Mouse (Mus musculus) liver, embryonic 14.5 days (tissue): ENCODE data around the gene Defb28. TPM values are rescaled to one million over a fixed set of nuclear protein-coding genes. Genes with fewer than 3 reads are reported as not detected.
A peak's percentile ranks its signal among the peaks of the same experiment; 100 is the strongest.

Experiments
- ATAC-seq: fragments of 200-750 bp; cut with Nextera tagmentation; 2 replicates; pipeline ENCODE4 v1.8.0; 2017; ENCODE audit warnings: moderate number of reproducible peaks, mild to moderate bottlenecking, moderate library complexity; ENCODE audit not compliant: insufficient read depth
- DNase-seq, 3 experiments: peaks; one replicate each; pipeline ENCODE4 v3.0.0-alpha.2; 2012 to 2013; ENCODE audit warnings: low read depth in 3 of 3, low spot score in 3 of 3
- H3K27ac ChIP-seq: fragments of 300-500 bp; sonication (generic); 2 replicates; pipeline ENCODE4 v1.5.1; 2014; ENCODE audit warnings: moderate library complexity, mild to moderate bottlenecking, control low read depth, inconsistent platforms
- H3K27me3 ChIP-seq: fragments of 300-500 bp; sonication (generic); 2 replicates; pipeline ENCODE4 v1.6.1; 2014; ENCODE audit warnings: mild to moderate bottlenecking, low read length, moderate library complexity; ENCODE audit not compliant: control insufficient read depth, insufficient read depth
- H3K36me3 ChIP-seq: fragments of 300-500 bp; sonication (generic); replicated peaks from 2 replicates; pipeline ENCODE4 v1.6.1; 2014; ENCODE audit warnings: low read depth; ENCODE audit not compliant: control insufficient read depth, insufficient read depth
- H3K4me1 ChIP-seq, 2 experiments: fragments of 200-500 bp in 1 of 2; fragments of 300-500 bp in 1 of 2; sonication (generic) in 1 of 2; replicated peaks; 2 replicates each; pipeline ENCODE4 v1.6.1; 2012 to 2014; ENCODE audit warnings: antibody characterized with exemption in 1 of 2, inconsistent platforms in 1 of 2, low read length in 1 of 2; ENCODE audit not compliant: control insufficient read depth in 2 of 2, insufficient read depth in 2 of 2
- H3K4me2 ChIP-seq: fragments of 300-500 bp; sonication (generic); 2 replicates; pipeline ENCODE4 v1.6.1; 2014; ENCODE audit warnings: low read depth, mild to moderate bottlenecking, control low read depth, moderate library complexity
- H3K4me3 ChIP-seq, 2 experiments: fragments of 200-500 bp in 1 of 2; fragments of 300-500 bp in 1 of 2; sonication (generic) in 1 of 2; 2 replicates each; pipeline ENCODE4 v1.5.1; 2012 to 2014; ENCODE audit warnings: low read depth in 2 of 2, low read length in 2 of 2, mild to moderate bottlenecking in 2 of 2, control low read depth in 1 of 2, inconsistent platforms in 1 of 2, moderate library complexity in 1 of 2; ENCODE audit not compliant: insufficient read depth in 1 of 2
- H3K9ac ChIP-seq: fragments of 300-500 bp; sonication (generic); replicated peaks from 2 replicates; pipeline ENCODE4 v1.6.1; 2014; ENCODE audit warnings: mild to moderate bottlenecking, control low read depth, moderate library complexity
- H3K9me3 ChIP-seq: fragments of 300-500 bp; sonication (generic); 2 replicates; pipeline ENCODE4 v1.6.1; 2016; ENCODE audit warnings: low read length, mixed read lengths; ENCODE audit not compliant: control insufficient read depth
- CTCF ChIP-seq: IDR thresholded peaks from 2 replicates; pipeline ENCODE4 v1.5.1; 2016; ENCODE audit warnings: antibody characterized with exemption, low read depth, control low read depth
- EP300 ChIP-seq: IDR thresholded peaks from 2 replicates; pipeline ENCODE4 v1.6.1; 2016; ENCODE audit warnings: antibody characterized with exemption, low read depth
- WGBS: fragments of 180-500 bp; shearing (Covaris S2); extraction: QIAGEN DNeasy Blood & Tissue Kit; methylation state at CpG from one replicate; pipeline ENCODE4 v1.1.7; 2014; ENCODE audit not compliant: insufficient replicate concordance; 5-methylcytosine and 5-hydroxymethylcytosine counted together
- polyA plus RNA-seq, 2 experiments: library from polyadenylated mRNA; depleted of rRNA in 1 of 2; stranded (reverse) in 1 of 2; unstranded in 1 of 2; fragments of >200 nt; fragmentation: Nextera tagmentation in 1 of 2; extraction: Ambion mirVana in 1 of 2; gene quantifications; 2 replicates each; pipeline versions ENCODE4 v1.2.1 to v1.2.3; 2012 to 2014

Gene Defb28
- polyA plus RNA-seq, 2 experiments, result not detected

- H3K9me3 ChIP-seq, result no peaks in the 10 kb centered on the region; the same call in 1 of the 2 replicates
- WGBS, result 45% methylated on average over 13 of the region's 13 CpGs
- no peaks in the 10 kb centered on the region for H3K4me1 ChIP-seq
- H3K27me3 ChIP-seq, result no peaks in the 10 kb centered on the region
- no peak for TF ChIP-seq EP300
- no peak for TF ChIP-seq CTCF
- no peaks in the 10 kb centered on the region for H3K36me3 ChIP-seq
- no peak for DNase-seq
- H3K4me2 ChIP-seq, result no peak within 1 kb of the TSS
- no peak for ATAC-seq
- H3K9ac ChIP-seq, result no peak within 1 kb of the TSS
- no peak within 1 kb of the TSS for H3K4me3 ChIP-seq
- no peak within 1 kb of the TSS for H3K27ac ChIP-seq
Observed at GRCm38 (mm10) chr2:152539944-152540710, 22.1 kb downstream of the Defb28 start, which contains the start of gene Defb29. TSS of gene Defb29 (minus strand) at chr2:152540098.

- no peak overlapping the region for H3K9ac ChIP-seq
Observed at GRCm38 (mm10) chr2:152541979-152542378, 23.9 kb downstream of the Defb28 start.

DNA sequence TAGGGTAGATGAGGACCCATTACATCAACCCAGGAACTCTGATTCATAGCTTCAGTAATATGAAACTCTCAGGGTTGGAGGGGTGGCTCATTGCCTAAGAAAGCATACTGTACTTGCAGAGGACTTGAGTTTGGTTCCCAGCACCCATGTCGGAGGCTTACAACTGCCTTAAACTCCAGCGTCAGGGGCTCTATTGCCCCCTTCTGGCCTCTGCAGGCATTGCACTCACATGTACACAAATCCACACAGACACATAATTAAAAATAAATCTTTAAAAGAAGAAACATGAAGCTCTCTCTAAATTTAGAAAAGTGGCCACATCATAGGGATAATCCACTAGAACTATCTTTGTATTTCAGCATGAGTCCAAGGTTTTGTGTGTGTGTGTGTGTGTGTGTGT is 24.8 kb downstream of the Defb28 start:
- H3K27ac ChIP-seq, result no peak overlapping the region
- H3K27me3 ChIP-seq, result no peaks in the 10 kb centered on the region
- ATAC-seq (no peak), DNase-seq (no peak)
- WGBS, result 56% methylated on average over 2 of the region's 2 CpGs
- H3K9ac ChIP-seq, result no peak overlapping the region
- no peaks in the 10 kb centered on the region; the same call in 1 of the 2 replicates for H3K9me3 ChIP-seq
- H3K4me3 ChIP-seq, result no peak overlapping the region
- no peak for TF ChIP-seq EP300
- peak; percentile 44 for TF ChIP-seq CTCF
- no peaks in the 10 kb centered on the region for H3K4me1 ChIP-seq
- H3K36me3 ChIP-seq, result no peaks in the 10 kb centered on the region
- H3K4me2 ChIP-seq, result no peak overlapping the region

More at GRCm38 (mm10) chr2:152541979-152542378, 23.9 kb downstream of the Defb28 start:
- no peak for DNase-seq
- Histone ChIP-seq H3K27ac (no peak overlapping the region), H3K4me3 (no peak overlapping the region), H3K4me2 (no peak overlapping the region), H3K36me3 (no peaks in the 10 kb centered on the region), H3K4me1 (no peaks in the 10 kb centered on the region), H3K9me3 (no peaks in the 10 kb centered on the region; the same call in 1 of the 2 replicates), H3K27me3 (no peaks in the 10 kb centered on the region)
- no peak for ATAC-seq
- 38% methylated on average over 9 of the region's 9 CpGs for WGBS
- TF ChIP-seq EP300, result no peak
- TF ChIP-seq CTCF, result no peak

- H3K36me3 ChIP-seq, result no peaks in the 10 kb centered on the region
- no peak overlapping the region for H3K4me3 ChIP-seq
- DNase-seq (no peak), ATAC-seq (no peak)
- H3K4me1 ChIP-seq, result no peaks in the 10 kb centered on the region
- 75% methylated on average over 4 of the region's 4 CpGs for WGBS
- no peaks in the 10 kb centered on the region for H3K27me3 ChIP-seq
- TF ChIP-seq EP300 (no peak), CTCF (no peak)
- no peak overlapping the region for H3K9ac ChIP-seq
- H3K9me3 ChIP-seq, result no peaks in the 10 kb centered on the region; the same call in 1 of the 2 replicates
- H3K27ac ChIP-seq, result no peak overlapping the region
- no peak overlapping the region for H3K4me2 ChIP-seq
Observed at GRCm38 (mm10) chr2:152543478-152543877, 25.4 kb downstream of the Defb28 start.

GRCm38 (mm10) chr2:152544691-152545090 is 26.6 kb downstream of the Defb28 start:
- ATAC-seq, result no peak
- H3K4me1 ChIP-seq, result no peaks in the 10 kb centered on the region
- no peaks in the 10 kb centered on the region for H3K36me3 ChIP-seq
- no peak for DNase-seq
- WGBS, result 17% methylated on average over 4 of the region's 4 CpGs
- no peak overlapping the region for H3K4me2 ChIP-seq
- H3K9ac ChIP-seq, result no peak overlapping the region
- H3K27ac ChIP-seq, result no peak overlapping the region
- no peak overlapping the region for H3K4me3 ChIP-seq
- no peaks in the 10 kb centered on the region for H3K27me3 ChIP-seq
- TF ChIP-seq CTCF (peak; percentile 33), EP300 (no peak)
- H3K9me3 ChIP-seq, result no peaks in the 10 kb centered on the region; the same call in 1 of the 2 replicates
